Mouse (Mus musculus): ENCODE measurements around the gene Creb5. TPM values are rescaled to one million over a fixed set of nuclear protein-coding genes. Genes with fewer than 3 reads are reported as not detected.
A peak's percentile ranks its signal among the peaks of the same experiment; 100 is the strongest.

Creb5 gene
- polyA plus RNA-seq, 1 experiment from 2014 or later = 8.9 TPM

DNA sequence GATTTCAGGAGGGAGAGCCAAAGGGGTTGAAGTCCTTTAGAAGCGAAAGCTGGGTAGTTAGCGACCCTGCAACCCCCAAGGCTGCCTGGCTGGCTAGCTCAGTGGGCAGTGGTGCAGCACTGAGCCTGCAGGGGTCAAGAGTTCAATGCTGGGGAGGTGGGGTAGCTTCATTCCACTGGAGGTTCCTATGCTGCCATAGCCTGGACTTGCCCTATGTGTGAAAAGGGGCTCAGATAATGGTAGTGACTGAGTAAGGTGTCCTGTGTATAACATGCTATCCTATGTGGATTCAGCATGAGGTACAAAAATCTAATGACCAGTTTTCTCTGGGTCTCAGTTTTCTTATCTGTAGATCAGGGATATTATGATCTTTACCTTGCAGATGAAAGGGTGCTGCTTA lies 182.6 kb downstream of the Creb5 start:
- 96% methylated on average over 2 of the region's 2 CpGs for WGBS (ENCODE audit: missing documents)
- Histone ChIP-seq H3K79me2 (ENCODE audit: inconsistent target) (no peaks in the 10 kb centered on the region), H3K36me3 (ENCODE audit: inconsistent target) (no peaks in the 10 kb centered on the region), H3K4me3 (ENCODE audit: inconsistent target) (no peak overlapping the region), H3K27ac (no peak overlapping the region)

DNA sequence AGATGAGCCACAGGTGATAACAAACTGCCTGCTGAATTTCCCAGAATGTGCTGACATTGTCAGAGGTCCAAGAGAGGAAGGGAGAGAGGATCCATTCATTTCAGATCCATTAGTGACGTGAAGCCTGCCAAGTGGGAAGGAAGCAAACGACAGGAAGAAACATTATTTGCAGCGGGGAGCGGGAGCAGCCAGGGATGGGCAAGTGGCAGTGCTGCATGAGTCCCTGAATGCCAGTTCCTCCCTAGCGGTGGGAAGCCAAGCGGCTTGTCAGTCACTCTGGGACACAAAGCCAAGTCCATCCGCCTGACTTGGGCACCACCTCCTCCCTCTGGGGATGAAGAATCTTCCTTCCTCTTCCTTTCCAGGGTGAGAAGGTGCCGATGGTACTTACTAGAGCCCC lies 183.5 kb downstream of the Creb5 start:
- no peak overlapping the region for H3K4me3 ChIP-seq (ENCODE audit: inconsistent target)
- no peaks in the 10 kb centered on the region for H3K79me2 ChIP-seq (ENCODE audit: inconsistent target)
- no peaks in the 10 kb centered on the region for H3K36me3 ChIP-seq (ENCODE audit: inconsistent target)
- 79% methylated on average over 8 of the region's 8 CpGs for WGBS (ENCODE audit: missing documents)
- no peak overlapping the region for H3K27ac ChIP-seq

DNA sequence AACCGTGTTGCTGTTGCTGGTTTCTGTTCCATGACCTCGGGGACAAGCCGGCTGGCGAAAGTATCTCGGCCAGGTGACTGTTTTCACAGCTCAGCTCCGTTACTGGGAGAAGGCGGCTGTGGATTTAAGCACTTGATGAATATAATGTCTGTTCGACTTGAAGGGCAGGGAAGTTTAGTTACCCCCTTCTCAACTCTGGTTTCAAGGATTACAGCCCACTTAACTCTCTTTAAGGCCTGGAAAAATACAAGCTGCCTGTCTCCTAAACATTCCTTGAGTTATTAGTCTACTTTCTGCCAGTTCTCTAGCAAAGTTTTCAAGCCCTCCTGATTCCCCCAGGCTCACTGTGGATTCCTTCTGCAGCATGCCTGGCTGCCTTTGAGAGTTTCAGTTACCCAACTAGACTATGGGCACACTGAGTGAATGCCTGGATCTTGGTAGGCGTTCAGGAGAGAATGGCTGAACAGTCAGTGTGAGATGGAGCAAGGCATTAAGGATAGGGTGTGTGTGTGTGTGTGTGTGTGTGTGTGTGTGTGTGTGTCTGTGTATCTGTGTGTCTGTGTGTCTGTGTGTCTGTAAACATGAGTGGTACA lies 184.0 kb downstream of the Creb5 start:
- H3K79me2 ChIP-seq (ENCODE audit: inconsistent target) = no peaks in the 10 kb centered on the region
- 87% methylated on average over 9 of the region's 9 CpGs for WGBS (ENCODE audit: missing documents)
- no peak overlapping the region for H3K4me3 ChIP-seq (ENCODE audit: inconsistent target)
- no peak overlapping the region for H3K27ac ChIP-seq
- H3K36me3 ChIP-seq (ENCODE audit: inconsistent target) = no peaks in the 10 kb centered on the region

DNA sequence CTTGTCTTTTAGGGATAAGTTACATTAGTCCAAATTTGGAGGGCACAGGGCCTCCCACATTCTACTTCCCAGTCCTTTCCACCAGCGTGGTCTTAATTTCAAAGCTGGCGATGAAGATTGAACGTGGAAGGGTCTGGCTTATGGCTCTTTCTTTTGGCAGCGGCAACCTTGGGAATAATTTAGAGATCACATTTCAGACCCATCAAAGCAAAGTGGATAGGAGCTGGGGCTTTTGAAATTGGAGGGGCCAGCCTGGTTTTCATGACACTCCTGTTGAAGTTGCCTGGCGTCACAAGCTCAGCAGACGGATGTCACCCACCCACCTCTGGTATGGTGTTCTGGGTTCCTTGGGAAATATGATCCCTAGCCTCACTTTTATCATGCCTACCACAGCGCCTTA lies 185.7 kb downstream of the Creb5 start:
- Histone ChIP-seq H3K27ac (no peak overlapping the region), H3K36me3 (ENCODE audit: inconsistent target) (no peaks in the 10 kb centered on the region), H3K79me2 (ENCODE audit: inconsistent target) (no peaks in the 10 kb centered on the region), H3K4me3 (ENCODE audit: inconsistent target) (no peak overlapping the region)
- 91% methylated on average over 7 of the region's 7 CpGs for WGBS (ENCODE audit: missing documents)

DNA sequence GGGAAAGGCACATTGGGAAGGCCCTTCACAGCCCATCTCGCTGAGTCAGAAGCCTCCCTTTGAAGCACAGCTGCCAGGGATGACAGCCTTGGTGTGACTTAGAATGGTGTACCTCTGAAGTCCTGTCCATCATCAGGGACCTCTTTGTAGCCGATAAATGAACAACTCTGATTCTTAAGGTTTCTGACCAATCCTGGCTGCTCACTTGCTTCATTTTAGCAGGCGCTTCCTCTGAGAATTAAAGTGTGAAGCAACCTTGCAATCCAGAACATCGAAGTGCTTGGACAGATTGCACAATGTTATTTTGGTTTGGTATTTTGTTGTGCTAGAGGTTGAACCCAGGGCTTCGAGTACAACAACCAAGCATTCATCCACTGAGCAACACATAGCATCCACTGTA lies 190.4 kb downstream of the Creb5 start:
- WGBS (ENCODE audit: missing documents) = 86% methylated on average over 5 of the region's 5 CpGs
- no peaks in the 10 kb centered on the region for H3K36me3 ChIP-seq (ENCODE audit: inconsistent target)
- no peaks in the 10 kb centered on the region for H3K79me2 ChIP-seq (ENCODE audit: inconsistent target)
- H3K4me3 ChIP-seq (ENCODE audit: inconsistent target) = no peak overlapping the region
- H3K27ac ChIP-seq = no peak overlapping the region

DNA sequence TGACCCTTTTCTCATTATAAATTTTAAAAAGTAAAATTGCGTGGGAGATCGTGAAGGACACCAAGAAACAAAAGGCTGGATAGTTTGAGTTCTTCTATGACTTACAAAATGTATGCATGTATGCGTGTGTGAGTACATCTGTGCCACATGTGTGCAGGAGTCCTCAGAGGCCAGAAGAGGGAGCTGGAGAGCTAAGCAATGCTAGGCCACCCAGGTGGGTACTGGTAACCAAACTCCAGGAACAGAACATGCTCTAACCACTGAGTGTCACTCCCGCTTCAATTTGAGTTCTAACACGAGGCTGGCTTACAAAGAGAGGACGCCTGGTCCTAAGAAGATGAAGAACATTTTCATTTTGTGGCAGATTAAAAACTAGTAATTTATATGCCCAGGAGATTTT lies 203.8 kb downstream of the Creb5 start:
- Histone ChIP-seq H3K4me3 (ENCODE audit: inconsistent target) (no peak overlapping the region), H3K36me3 (ENCODE audit: inconsistent target) (no peaks in the 10 kb centered on the region), H3K27ac (no peak overlapping the region), H3K79me2 (ENCODE audit: inconsistent target) (no peaks in the 10 kb centered on the region)
- 100% methylated on average over 4 of the region's 6 CpGs for WGBS (ENCODE audit: missing documents)

DNA sequence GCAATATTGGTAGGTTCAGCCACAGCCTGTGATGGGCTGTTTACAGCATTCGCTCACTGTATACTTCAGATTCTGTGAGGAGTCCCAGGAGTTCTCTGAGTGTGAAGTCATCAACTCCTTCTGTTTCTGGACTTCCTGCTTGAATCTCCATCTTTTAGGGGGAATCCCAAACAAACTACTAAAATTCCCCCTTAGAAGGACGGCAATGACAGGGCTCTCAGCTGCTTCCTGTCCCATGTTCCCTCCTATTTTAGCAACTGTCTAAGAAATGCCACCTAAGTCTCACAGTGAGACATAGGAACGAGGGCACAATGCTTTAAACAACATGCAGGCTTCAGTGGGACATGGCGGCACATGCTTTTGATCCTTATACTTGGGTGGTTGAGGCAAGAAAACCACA lies 204.3 kb downstream of the Creb5 start:
- Histone ChIP-seq H3K27ac (no peak overlapping the region), H3K36me3 (ENCODE audit: inconsistent target) (no peaks in the 10 kb centered on the region), H3K79me2 (ENCODE audit: inconsistent target) (no peaks in the 10 kb centered on the region), H3K4me3 (ENCODE audit: inconsistent target) (no peak overlapping the region)
- WGBS (ENCODE audit: missing documents) = 94% methylated on average over 4 of the region's 4 CpGs

DNA sequence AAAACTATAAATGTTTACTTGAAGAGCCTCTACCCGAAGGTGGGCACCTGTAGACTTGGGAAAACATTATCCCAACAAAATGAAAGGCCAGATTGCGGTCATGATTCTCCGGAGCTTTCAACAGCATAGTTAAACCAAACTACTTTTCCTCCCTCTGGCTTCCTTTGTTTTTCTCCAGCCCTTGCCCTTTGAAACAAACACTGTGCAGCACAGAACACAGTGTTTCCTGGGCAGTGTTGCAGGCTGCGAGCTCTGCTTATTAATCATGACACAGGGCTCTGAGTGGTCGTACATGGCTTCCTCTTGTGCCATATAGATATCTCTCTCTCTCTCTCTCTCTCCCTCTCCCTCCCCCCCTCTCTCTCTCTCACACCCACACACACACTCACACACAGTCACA lies 206.8 kb downstream of the Creb5 start:
- Histone ChIP-seq H3K4me3 (ENCODE audit: inconsistent target) (no peak overlapping the region), H3K36me3 (ENCODE audit: inconsistent target) (no peaks in the 10 kb centered on the region), H3K79me2 (ENCODE audit: inconsistent target) (no peaks in the 10 kb centered on the region), H3K27ac (no peak overlapping the region)
- WGBS (ENCODE audit: missing documents) = 38% methylated on average over 5 of the region's 5 CpGs

DNA sequence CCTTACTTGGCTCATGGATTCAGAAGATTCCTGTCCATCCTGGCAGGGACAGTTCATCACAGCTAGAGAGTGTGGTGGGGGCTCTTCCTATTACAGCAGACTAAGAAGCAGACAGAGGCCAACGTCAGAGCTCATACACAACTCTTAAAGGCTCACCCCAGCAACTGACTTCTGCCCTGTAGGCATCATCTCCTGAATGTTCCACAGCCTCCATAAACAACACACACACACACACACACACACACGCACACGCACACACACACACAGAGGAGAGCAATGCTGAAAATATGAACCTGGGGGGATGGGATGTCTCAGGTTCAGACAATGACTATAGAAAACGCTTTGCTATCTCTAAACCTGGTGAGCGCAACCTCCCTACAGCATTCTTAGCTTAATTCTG lies 208.6 kb downstream of the Creb5 start:
- 97% methylated on average over 5 of the region's 5 CpGs for whole genome bisulfite sequencing (ENCODE audit: missing documents)
- H3K36me3 ChIP-seq (ENCODE audit: inconsistent target) = no peaks in the 10 kb centered on the region

DNA sequence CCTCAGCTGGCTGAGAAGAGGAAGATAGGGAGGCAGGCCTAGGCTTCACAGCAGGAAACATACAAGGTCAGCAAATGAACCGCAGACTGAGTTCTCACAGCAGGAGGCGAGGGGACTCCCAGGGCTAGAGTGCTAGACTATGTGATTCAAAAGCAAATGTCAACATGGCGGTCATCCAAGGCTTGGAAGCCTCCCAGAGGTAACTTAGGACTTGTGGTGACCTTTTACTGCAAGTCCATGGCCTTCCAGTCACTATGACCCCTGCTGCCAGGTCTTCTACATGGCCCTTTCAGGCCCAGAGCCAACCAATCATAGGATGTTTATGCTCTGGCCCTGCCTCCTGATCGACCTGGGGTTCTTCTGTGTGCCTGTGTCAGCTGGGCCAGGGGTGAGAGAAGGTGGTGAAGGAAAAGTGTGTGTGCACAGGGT lies 209.3 kb downstream of the Creb5 start:
- H3K36me3 ChIP-seq (ENCODE audit: inconsistent target) = no peaks in the 10 kb centered on the region
- no peak overlapping the region for H3K27ac ChIP-seq
- 45% methylated on average over 4 of the region's 4 CpGs for WGBS (ENCODE audit: missing documents)
- no peaks in the 10 kb centered on the region for H3K79me2 ChIP-seq (ENCODE audit: inconsistent target)
- no peak overlapping the region for H3K4me3 ChIP-seq (ENCODE audit: inconsistent target)

More for the DNA sequence above, 208.6 kb downstream of the Creb5 start:
- Histone ChIP-seq H3K79me2 (ENCODE audit: inconsistent target) (no peaks in the 10 kb centered on the region), H3K4me3 (ENCODE audit: inconsistent target) (no peak overlapping the region), H3K27ac (no peak overlapping the region)

DNA sequence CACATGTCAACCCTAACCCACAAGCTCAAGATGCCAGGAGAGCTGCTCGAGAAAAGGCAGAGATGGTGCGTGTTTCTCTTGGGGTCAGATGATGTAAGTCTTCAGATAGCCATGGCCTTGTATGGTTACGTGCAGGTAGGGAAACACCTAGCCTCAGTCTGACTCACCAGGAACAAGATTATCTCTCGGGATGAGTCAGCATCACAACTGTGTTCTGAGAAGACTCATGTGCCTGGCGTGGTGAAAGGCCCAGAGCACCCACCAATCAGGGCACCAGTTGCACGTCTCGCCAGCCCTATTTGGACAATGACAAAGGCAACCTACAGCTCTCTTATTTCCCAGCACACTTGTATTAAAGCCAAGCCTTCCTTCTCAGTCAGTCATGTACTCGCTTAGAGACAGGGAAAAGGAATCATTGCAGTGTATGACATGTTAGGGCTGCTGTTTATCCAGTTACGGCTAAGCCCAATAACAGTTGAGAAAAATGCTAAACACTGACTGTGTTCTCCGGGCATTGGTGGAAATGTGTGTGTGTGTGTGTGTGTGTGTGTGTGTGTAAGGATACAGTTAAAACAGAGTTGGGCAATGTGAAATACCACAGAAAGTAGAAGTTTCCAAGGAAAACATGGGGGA lies 210.9 kb downstream of the Creb5 start:
- 89% methylated on average over 10 of the region's 10 CpGs for WGBS (ENCODE audit: missing documents)
- H3K36me3 ChIP-seq (ENCODE audit: inconsistent target) = no peaks in the 10 kb centered on the region
- H3K27ac ChIP-seq = no peak overlapping the region
- H3K79me2 ChIP-seq (ENCODE audit: inconsistent target) = no peaks in the 10 kb centered on the region
- no peak overlapping the region for H3K4me3 ChIP-seq (ENCODE audit: inconsistent target)

DNA sequence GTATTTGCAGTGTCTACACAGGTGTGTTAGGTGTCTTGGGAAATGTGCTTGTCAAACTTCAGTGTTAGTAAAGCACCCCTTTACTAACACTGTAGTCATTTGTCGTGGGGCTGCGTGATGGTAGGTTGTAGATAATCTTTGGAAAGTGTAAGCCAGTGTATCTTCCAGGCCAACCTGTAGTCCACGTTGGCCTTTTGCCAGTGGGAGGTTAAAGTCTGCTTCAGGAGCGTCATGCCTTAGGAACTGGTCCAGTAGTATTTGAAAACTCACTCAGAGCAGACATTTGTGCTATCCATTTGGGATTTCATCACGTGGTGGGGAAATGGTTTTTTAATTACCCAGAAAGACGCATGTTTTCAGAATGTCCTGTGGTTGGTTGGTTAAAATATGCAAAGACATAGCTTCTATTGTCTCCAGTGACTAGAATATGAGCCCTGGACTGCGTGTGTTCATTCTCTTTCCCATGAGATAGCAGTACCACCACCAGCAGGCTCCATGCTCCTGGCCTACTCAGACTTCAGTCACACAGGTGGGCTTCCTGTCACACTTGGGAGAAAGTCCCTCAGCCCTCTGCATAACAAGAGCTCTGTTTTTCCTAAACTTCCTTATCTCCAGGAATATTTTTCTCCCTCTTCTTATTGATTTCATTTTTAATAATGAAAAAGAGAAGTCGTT lies 212.7 kb downstream of the Creb5 start:
- no peaks in the 10 kb centered on the region for H3K36me3 ChIP-seq (ENCODE audit: inconsistent target)

DNA sequence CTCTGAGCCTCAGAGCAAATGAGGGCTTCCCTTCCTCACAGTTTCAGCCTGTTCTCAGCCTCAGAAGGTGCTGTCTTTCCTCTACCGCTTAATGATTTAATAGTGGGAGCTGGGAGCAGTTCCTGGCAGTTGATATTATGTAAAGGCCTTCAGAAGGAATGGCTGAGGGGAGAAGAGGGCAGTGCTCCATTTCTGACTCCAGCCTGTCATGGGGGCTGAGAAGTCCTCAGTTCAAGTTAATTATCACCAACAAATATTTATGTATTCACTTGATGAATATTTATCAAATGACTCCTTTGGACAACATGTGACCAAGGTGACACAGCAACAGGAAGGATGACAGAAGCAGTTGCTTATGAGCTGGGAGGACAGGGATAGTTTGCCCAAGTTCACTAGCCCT lies 214.2 kb downstream of the Creb5 start:
- Histone ChIP-seq H3K27ac (no peak overlapping the region), H3K79me2 (ENCODE audit: inconsistent target) (no peaks in the 10 kb centered on the region), H3K36me3 (ENCODE audit: inconsistent target) (no peaks in the 10 kb centered on the region), H3K4me3 (ENCODE audit: inconsistent target) (no peak overlapping the region)
- WGBS (ENCODE audit: missing documents) = 89% methylated on average over 1 of the region's 1 CpGs

More for the DNA sequence above, 212.7 kb downstream of the Creb5 start:
- Histone ChIP-seq H3K79me2 (ENCODE audit: inconsistent target) (no peaks in the 10 kb centered on the region), H3K27ac (no peak overlapping the region), H3K4me3 (ENCODE audit: inconsistent target) (no peak overlapping the region)
- 98% methylated on average over 8 of the region's 8 CpGs for WGBS (ENCODE audit: missing documents)

DNA sequence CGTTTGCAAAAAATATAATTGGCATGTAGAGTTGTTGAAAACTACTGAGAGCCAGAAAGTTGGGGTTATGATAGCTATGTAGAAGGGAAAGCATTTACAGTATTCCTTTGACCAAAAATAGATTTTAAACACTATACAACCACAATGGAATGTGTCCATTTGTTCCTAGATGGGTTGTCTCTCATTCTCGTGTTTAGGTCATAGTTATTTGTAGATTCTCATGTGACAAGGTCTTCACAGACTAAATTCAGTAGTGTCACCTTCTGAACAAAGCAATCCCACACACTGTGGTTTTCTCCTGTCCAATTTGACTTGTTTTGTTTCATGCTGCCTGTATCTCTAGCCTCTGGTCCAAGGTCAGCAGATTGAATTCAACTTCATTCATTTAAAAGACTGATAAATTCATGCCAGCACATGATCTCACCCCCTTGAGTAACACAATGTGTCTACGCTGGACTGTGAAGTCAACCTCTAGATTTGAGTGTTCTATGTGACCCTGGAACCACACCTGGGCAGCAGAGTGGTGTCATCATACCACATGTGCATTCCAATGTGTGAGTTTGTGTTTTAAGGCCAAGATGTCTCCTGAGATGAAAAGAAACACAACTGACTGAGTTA lies 220.0 kb downstream of the Creb5 start:
- Histone ChIP-seq H3K4me3 (ENCODE audit: inconsistent target) (no peak overlapping the region), H3K27ac (no peak overlapping the region), H3K79me2 (ENCODE audit: inconsistent target) (no peaks in the 10 kb centered on the region), H3K36me3 (ENCODE audit: inconsistent target) (no peaks in the 10 kb centered on the region)
- 89% methylated on average over 3 of the region's 3 CpGs for whole genome bisulfite sequencing (ENCODE audit: missing documents)

DNA sequence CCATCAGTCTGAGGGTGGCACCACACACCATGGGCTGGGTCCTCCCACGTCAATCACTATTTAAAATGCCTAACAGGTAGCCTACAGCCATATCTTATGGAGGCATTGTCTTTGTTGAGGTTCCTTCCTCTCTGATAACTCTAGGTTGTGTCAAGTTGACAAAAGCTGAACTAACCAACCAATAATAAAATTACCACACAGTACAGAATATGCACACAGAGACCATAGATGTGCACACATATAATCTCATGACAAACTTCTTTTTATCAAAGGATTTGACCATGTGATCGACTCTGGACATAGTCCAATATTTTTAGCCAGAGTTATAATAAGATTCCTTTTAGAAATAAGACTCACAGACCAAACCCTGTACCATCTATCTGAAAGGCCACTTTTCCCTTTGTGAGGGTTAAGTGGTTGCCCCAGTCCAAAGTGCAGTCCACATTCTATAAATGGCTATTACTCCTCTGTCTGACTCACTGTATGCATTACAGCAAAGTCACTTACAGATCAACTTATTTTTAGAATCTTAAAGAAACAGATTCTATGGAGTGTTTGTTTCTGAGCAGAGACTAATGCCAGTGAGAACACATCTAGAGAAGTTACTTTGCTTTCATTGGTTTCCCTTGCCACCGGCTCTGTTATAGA lies 221.9 kb downstream of the Creb5 start:
- 88% methylated on average over 3 of the region's 3 CpGs for WGBS (ENCODE audit: missing documents)
- no peaks in the 10 kb centered on the region for H3K79me2 ChIP-seq (ENCODE audit: inconsistent target)
- no peaks in the 10 kb centered on the region for H3K36me3 ChIP-seq (ENCODE audit: inconsistent target)
- H3K27ac ChIP-seq = peak overlapping the region; percentile 27
- H3K4me3 ChIP-seq (ENCODE audit: inconsistent target) = no peak overlapping the region
